Mouse (Mus musculus): Measurements from ENCODE around the gene Zc3h12b.

DNA sequence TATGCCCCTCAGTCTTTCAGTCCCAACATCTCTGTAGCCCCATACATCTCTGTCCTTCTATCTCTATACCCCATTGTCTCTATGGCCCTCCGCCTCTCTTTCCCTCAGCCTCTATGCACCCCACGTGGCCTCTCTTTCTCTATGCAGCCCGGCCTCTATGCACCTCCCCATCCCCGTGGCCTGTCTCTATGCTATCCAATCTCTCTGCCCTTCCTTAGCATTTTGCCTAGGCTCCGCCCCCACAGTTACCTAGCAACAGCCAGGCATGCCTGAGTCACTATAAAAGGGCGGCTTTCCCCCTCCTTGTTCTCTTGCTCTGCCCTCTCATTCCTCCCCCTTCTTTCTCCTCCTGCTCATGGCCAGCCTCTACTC is 257.1 kb downstream of the Zc3h12b start:
- TF ChIP-seq CTCF (IDR thresholded peaks at IDR 0.05; ENCODE audit: low read depth, low read length) (no peak), POLR2A (IDR thresholded peaks at IDR 0.05; ENCODE audit: borderline replicate concordance, low read depth, low read length) (no peak)

Measured in bone marrow macrophage, adult 2 months (primary cell).